Mouse (Mus musculus) bone marrow, adult 2 months (tissue): ENCODE data around the gene Slmap. TPM values are rescaled to one million over a fixed set of nuclear protein-coding genes. Genes with fewer than 3 reads are reported as not detected.
"Not testable (repeated sequence)": the region's sequence is repeated elsewhere in the genome, so short reads cannot be mapped to it uniquely, and the experiment has no call there.

Source experiments
- H3K27ac ChIP-seq: fragments of 200-500 bp; 2 replicates; pipeline ENCODE4 v1.5.1; 2012; ENCODE audit warnings: low read depth, mild to moderate bottlenecking, control low read depth, inconsistent platforms, low read length; ENCODE audit not compliant: control insufficient read depth, poor library complexity, insufficient read depth
- H3K4me1 ChIP-seq: fragments of 200-500 bp; 2 replicates; pipeline ENCODE4 v1.6.1; 2011; ENCODE audit warnings: low read length; ENCODE audit not compliant: control insufficient read depth, insufficient read depth
- H3K4me3 ChIP-seq: fragments of 200-500 bp; replicated peaks from 2 replicates; pipeline ENCODE3; 2011; ENCODE audit warnings: mild to moderate bottlenecking, low read depth, low read length, control low read depth; ENCODE audit not compliant: control insufficient read depth
- CTCF ChIP-seq: fragments of 200-500 bp; IDR thresholded peaks from 2 replicates; pipeline ENCODE4 v1.5.1; 2011; ENCODE audit warnings: low read length, control low read depth; ENCODE audit not compliant: control insufficient read depth, insufficient read depth
- POLR2A ChIP-seq: fragments of 200-500 bp; IDR thresholded peaks from 2 replicates; pipeline ENCODE4 v1.6.1; 2011; ENCODE audit warnings: low read depth, mild to moderate bottlenecking, control low read depth, low read length, borderline replicate concordance; ENCODE audit not compliant: control insufficient read depth
- WGBS: fragments of 180-500 bp; shearing (Covaris S2); methylation state at CpG from one replicate; pipeline ENCODE4 v1.1.7; 2018; 5-methylcytosine and 5-hydroxymethylcytosine counted together
- polyA plus RNA-seq: library from polyadenylated mRNA; stranded (reverse); fragments of >200 nt; gene quantifications from 2 replicates; pipeline ENCODE4 v1.2.4, GENCODE M21; 2011; ENCODE audit warnings: low replicate concordance; ENCODE audit not compliant: missing spikeins, insufficient read depth, insufficient read length

Slmap gene
- polyA plus RNA-seq, 1 experiment = 75.2 TPM

GRCm38 (mm10) chr14:26420231-26420630, 114.5 kb downstream of the Slmap start:
- TF ChIP-seq POLR2A (no peak), CTCF (no peak)
- no peaks in the 10 kb centered on the region for H3K4me1 ChIP-seq
- no peak overlapping the region for H3K4me3 ChIP-seq
- no peak overlapping the region for H3K27ac ChIP-seq
- WGBS = 56% methylated on average over 2 of the region's 2 CpGs

GRCm38 (mm10) chr14:26417956-26418355, 116.8 kb downstream of the Slmap start:
- no peaks in the 10 kb centered on the region for H3K4me1 ChIP-seq
- TF ChIP-seq POLR2A (no peak), CTCF (no peak)
- no peak overlapping the region for H3K4me3 ChIP-seq
- H3K27ac ChIP-seq = no peak overlapping the region
- WGBS = 88% methylated on average over 5 of the region's 5 CpGs

GRCm38 (mm10) chr14:26417088-26417487, 117.6 kb downstream of the Slmap start:
- no peaks in the 10 kb centered on the region for H3K4me1 ChIP-seq
- no peak overlapping the region for H3K4me3 ChIP-seq
- TF ChIP-seq POLR2A (no peak), CTCF (no peak)
- no peak overlapping the region for H3K27ac ChIP-seq
- WGBS = 85% methylated on average over 4 of the region's 4 CpGs

GRCm38 (mm10) chr14:26413581-26413980, 121.2 kb downstream of the Slmap start:
- no peak overlapping the region for H3K27ac ChIP-seq
- H3K4me1 ChIP-seq = no peaks in the 10 kb centered on the region
- no peak for TF ChIP-seq CTCF
- no peak for TF ChIP-seq POLR2A
- no peak overlapping the region for H3K4me3 ChIP-seq
- 85% methylated on average over 1 of the region's 1 CpGs for WGBS

- TF ChIP-seq CTCF (no peak), POLR2A (no peak)
- Histone ChIP-seq H3K4me1 (no peaks in the 10 kb centered on the region), H3K27ac (no peak overlapping the region), H3K4me3 (no peak overlapping the region)
- whole genome bisulfite sequencing = 88% methylated on average over 7 of the region's 7 CpGs
These were observed 128.0 kb downstream of the Slmap start for GRCm38 (mm10) chr14:26406746-26407145.

- H3K27ac ChIP-seq = no peak overlapping the region
- no peaks in the 10 kb centered on the region for H3K4me1 ChIP-seq
- no peak for TF ChIP-seq POLR2A
- no peak for TF ChIP-seq CTCF
- WGBS = 85% methylated on average over 7 of the region's 7 CpGs
- no peak overlapping the region for H3K4me3 ChIP-seq
These were observed 136.1 kb downstream of the Slmap start for GRCm38 (mm10) chr14:26398508-26399160.

GRCm38 (mm10) chr14:26391866-26392265, 142.9 kb downstream of the Slmap start:
- Histone ChIP-seq H3K4me1 (no peaks in the 10 kb centered on the region), H3K4me3 (no peak overlapping the region), H3K27ac (no peak overlapping the region)
- 83% methylated on average over 13 of the region's 13 CpGs for WGBS
- TF ChIP-seq CTCF = no peak
- TF ChIP-seq POLR2A = no peak

GRCm38 (mm10) chr14:26388961-26389360, 145.8 kb downstream of the Slmap start:
- H3K4me3 ChIP-seq, H3K4me1 ChIP-seq, H3K27ac ChIP-seq: not testable (repeated sequence)
- 76% methylated on average over 2 of the region's 2 CpGs for WGBS

GRCm38 (mm10) chr14:26386999-26387398, 147.7 kb downstream of the Slmap start:
- 85% methylated on average over 5 of the region's 5 CpGs for WGBS
- H3K27ac ChIP-seq = not testable (repeated sequence)

GRCm38 (mm10) chr14:26385659-26386058, 149.1 kb downstream of the Slmap start:
- H3K4me1 ChIP-seq, H3K4me3 ChIP-seq, H3K27ac ChIP-seq: not testable (repeated sequence)
- 78% methylated on average over 2 of the region's 2 CpGs for WGBS

More at GRCm38 (mm10) chr14:26386999-26387398, 147.7 kb downstream of the Slmap start:
- not testable (repeated sequence) for H3K4me1 ChIP-seq, H3K4me3 ChIP-seq
